Mouse (Mus musculus): Measurements from ENCODE around the gene Mast4. TPM values are rescaled to one million over a fixed set of nuclear protein-coding genes. Genes with fewer than 3 reads are reported as not detected.
A peak's percentile ranks its signal among the peaks of the same experiment; 100 is the strongest.

Mast4 gene
- total RNA-seq, 2 experiments from 2014 or later = 80.4 to 89.0 TPM

GRCm38 (mm10) chr13:103315113-103315708, 19.1 kb downstream of the Mast4 start:
- no peak for DNase-seq

GRCm38 (mm10) chr13:103308296-103308695, 26.0 kb downstream of the Mast4 start:
- no peak for DNase-seq

GRCm38 (mm10) chr13:103303826-103304225, 30.5 kb downstream of the Mast4 start:
- no peak for DNase-seq

GRCm38 (mm10) chr13:103302508-103302907, 31.8 kb downstream of the Mast4 start:
- DNase-seq = no peak

GRCm38 (mm10) chr13:103302077-103302476, 32.2 kb downstream of the Mast4 start:
- no peak for DNase-seq

- no peak for DNase-seq
Observed at GRCm38 (mm10) chr13:103294424-103294823, 39.9 kb downstream of the Mast4 start.

GRCm38 (mm10) chr13:103293121-103293520, 41.2 kb downstream of the Mast4 start:
- DNase-seq = no peak

GRCm38 (mm10) chr13:103291098-103291497, 43.2 kb downstream of the Mast4 start:
- no peak for DNase-seq

GRCm38 (mm10) chr13:103285821-103286220, 48.5 kb downstream of the Mast4 start:
- no peak for DNase-seq

GRCm38 (mm10) chr13:103285036-103285435, 49.3 kb downstream of the Mast4 start:
- no peak for DNase-seq

GRCm38 (mm10) chr13:103270856-103271391, 63.4 kb downstream of the Mast4 start:
- no peak for DNase-seq

GRCm38 (mm10) chr13:103262707-103263106, 71.6 kb downstream of the Mast4 start:
- no peak for DNase-seq

- DNase-seq = no peak
Observed at GRCm38 (mm10) chr13:103262061-103262460, 72.2 kb downstream of the Mast4 start.

GRCm38 (mm10) chr13:103260414-103260813, 73.9 kb downstream of the Mast4 start:
- DNase-seq = peak; percentile 17

GRCm38 (mm10) chr13:103258106-103258505, 76.2 kb downstream of the Mast4 start:
- peak; percentile 25 for DNase-seq

GRCm38 (mm10) chr13:103254861-103255260, 79.4 kb downstream of the Mast4 start:
- no peak for DNase-seq

- no peak for DNase-seq
Observed at GRCm38 (mm10) chr13:103253077-103253476, 81.2 kb downstream of the Mast4 start.

- no peak for DNase-seq
Observed at GRCm38 (mm10) chr13:103248102-103249054, 85.9 kb downstream of the Mast4 start.

- no peak for DNase-seq
Observed at GRCm38 (mm10) chr13:103246973-103247718, 87.2 kb downstream of the Mast4 start.

- no peak for DNase-seq
Observed at GRCm38 (mm10) chr13:103245431-103245830, 88.9 kb downstream of the Mast4 start.

GRCm38 (mm10) chr13:103244053-103244452, 90.2 kb downstream of the Mast4 start:
- no peak for DNase-seq

GRCm38 (mm10) chr13:103241092-103241491, 93.2 kb downstream of the Mast4 start:
- DNase-seq = no peak

- DNase-seq = no peak
Observed at GRCm38 (mm10) chr13:103239654-103240053, 94.6 kb downstream of the Mast4 start.
